Mouse (Mus musculus) brown adipose tissue, adult 24 weeks (tissue): ENCODE measurements around the gene Cd2. TPM values are rescaled to one million over a fixed set of nuclear protein-coding genes. Genes with fewer than 3 reads are reported as not detected.

Experiments used
- H3K27ac ChIP-seq: fragments of 200-500 bp; replicated peaks from 2 replicates; pipeline ENCODE4 v1.5.1; 2012; ENCODE audit warnings: low read depth, mild to moderate bottlenecking, low read length
- H3K4me1 ChIP-seq: fragments of 200-500 bp; 2 replicates; pipeline ENCODE4 v1.6.1; 2012; ENCODE audit warnings: low read length, mixed read lengths; ENCODE audit not compliant: control insufficient read depth, insufficient read depth, insufficient read length
- H3K4me3 ChIP-seq: fragments of 200-500 bp; 2 replicates; pipeline ENCODE4 v1.5.1; 2012; ENCODE audit warnings: low read depth, mild to moderate bottlenecking, low read length, moderate library complexity; ENCODE audit not compliant: insufficient read depth
- polyA plus RNA-seq: library from polyadenylated mRNA; stranded (reverse); fragments of >200 nt; gene quantifications from 2 replicates; pipeline ENCODE4 v1.2.4, GENCODE M21; 2012; ENCODE audit not compliant: missing spikeins, insufficient read depth, insufficient read length

Gene Cd2
- polyA plus RNA-seq, 1 experiment = 2.4 TPM

GRCm38 (mm10) chr3:101299591-101299990, 11.9 kb upstream of the Cd2 start:
- Histone ChIP-seq H3K27ac (no peak overlapping the region), H3K4me1 (no peaks in the 10 kb centered on the region), H3K4me3 (no peak overlapping the region)

DNA sequence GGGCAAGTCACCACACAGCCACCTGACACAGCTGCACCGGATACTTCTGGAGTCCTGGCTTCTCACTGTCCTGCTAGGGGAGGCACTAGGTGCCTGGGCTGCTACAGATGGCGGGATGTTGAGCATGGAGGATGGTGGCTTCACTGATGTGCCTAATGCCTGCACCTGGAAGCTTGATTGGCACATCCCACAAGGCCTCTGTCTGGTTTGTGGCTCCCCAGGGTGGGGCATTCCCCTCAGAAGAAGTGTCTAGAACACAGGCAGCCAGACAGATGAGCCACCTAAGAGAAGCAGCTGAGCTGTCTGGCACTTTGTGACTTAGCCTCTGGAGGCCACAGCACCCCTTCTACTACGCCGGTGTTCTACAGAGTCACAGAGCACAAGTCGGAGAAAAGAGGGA, 9.5 kb upstream of the Cd2 start:
- H3K4me3 ChIP-seq = no peak overlapping the region
- no peak overlapping the region for H3K27ac ChIP-seq
- H3K4me1 ChIP-seq = no peaks in the 10 kb centered on the region

- Histone ChIP-seq H3K27ac (no peak overlapping the region), H3K4me3 (no peak overlapping the region), H3K4me1 (no peaks in the 10 kb centered on the region)
These were observed 8.4 kb upstream of the Cd2 start for GRCm38 (mm10) chr3:101295931-101296820.

DNA sequence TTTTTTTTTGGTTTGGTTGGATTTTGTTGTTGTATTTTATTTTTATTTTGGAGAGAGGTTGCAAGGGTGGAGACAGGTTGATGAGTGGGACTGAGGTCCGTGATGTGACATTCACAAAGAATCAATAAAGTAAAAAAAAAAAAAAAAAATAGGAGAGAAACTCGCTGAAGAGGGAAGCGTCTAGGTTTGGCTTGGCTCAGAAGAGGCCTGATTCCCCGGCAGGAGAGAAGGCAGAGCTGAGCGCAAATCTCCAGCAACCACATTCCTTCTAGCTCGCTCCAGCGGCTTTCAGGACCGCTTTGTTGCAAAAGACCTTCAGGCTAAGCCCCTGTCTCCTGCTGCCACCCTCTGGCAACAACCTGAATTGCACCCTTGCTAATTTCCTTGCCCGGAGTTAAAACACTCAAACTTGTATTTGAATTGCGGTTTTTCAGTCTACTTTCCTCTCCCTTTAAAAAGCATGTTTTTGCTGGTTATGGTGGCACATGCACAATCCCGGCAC, 7.7 kb upstream of the Cd2 start:
- no peak overlapping the region for H3K27ac ChIP-seq
- no peak overlapping the region for H3K4me3 ChIP-seq
- H3K4me1 ChIP-seq = no peaks in the 10 kb centered on the region

DNA sequence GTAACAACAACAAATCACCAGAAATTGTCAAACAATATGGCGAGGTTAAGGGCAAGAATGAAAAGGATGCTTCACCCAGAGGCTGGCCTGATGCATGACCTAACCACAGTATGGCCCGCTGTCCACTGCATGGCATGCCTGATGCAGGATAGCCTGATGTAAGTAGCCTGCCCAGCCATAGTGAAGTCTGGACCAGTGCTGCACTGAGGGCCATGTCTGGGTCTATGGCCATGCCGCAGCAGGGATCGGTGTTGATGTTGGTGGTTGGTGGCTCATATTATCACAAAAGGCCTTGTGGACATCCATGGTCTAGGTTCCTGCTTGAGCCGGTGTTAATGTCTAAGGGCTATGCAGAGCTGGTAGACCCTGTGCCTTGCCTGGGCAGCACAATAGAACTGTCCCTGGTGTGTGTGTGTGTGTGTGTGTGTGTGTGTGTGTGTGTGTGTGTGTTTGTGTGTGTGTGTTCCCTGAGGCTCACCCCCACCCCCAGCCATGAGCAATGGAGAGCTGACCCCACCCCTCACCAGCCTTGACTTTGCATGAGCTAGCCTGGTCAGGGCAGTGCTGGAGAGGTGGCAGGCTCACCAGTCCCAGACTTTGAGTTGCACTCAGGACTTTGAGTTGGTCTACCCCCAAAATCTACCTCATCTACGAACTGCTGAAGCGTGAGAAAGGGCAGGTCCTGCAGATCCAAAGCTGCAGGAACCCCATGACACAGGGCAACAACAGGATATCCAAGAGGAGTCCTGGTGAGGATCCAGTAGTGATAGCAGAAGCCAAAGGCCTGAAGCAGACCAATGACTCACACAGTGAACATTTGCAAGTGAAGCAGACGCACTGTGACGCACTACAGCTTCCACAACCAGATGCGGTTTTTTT, 7.0 kb upstream of the Cd2 start:
- H3K4me3 ChIP-seq = no peak overlapping the region
- no peak overlapping the region for H3K27ac ChIP-seq
- no peaks in the 10 kb centered on the region for H3K4me1 ChIP-seq

DNA sequence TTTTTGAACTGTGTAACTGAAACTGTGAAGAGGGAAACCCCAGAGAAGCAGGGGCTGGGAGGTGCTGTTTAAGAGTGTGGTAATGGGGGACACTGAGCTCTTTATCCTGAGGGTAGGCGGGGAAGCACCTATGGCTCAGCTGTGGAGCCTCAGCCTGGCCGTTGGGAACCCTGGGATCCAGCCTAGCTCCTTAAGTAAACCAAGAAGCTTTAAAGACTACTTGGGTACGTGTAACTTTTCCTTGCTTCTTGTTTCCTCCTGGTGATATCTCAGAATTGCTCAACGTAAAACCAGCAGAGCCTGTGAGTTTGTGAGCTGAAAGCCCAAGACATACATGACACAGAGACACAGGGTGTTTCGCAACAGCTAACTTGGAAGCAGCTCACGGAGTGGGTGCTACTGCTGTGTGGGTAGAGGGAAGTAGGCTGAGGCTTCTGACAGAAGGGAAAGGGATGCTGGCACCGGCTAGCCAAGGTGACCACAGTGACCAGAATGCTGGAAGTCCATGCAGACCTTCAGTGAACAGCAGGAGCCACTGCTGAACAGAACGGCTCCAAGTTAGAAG, 5.9 kb upstream of the Cd2 start:
- H3K4me3 ChIP-seq = no peak overlapping the region
- H3K4me1 ChIP-seq = no peaks in the 10 kb centered on the region
- H3K27ac ChIP-seq = no peak overlapping the region

DNA sequence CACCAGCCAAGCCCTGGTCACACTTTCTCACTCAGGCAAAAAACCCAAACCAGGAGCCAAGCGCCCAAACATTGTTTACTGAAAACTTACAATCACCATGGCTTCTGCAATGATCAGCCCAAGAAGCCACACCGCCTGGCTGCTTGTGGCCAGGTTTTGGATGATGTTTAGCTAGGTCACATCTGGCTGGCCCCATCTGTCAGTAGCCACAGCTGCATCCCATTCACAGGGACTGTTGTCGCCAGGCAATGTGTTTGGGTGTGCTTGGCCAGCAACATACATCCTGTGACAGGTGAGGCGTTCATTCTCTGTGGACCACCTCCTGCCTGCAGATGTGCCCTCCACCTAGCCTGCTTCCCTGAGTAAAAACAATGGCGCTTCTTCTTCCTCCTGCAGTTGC, 4.9 kb upstream of the Cd2 start:
- Histone ChIP-seq H3K4me3 (no peak overlapping the region), H3K4me1 (no peaks in the 10 kb centered on the region), H3K27ac (no peak overlapping the region)

DNA sequence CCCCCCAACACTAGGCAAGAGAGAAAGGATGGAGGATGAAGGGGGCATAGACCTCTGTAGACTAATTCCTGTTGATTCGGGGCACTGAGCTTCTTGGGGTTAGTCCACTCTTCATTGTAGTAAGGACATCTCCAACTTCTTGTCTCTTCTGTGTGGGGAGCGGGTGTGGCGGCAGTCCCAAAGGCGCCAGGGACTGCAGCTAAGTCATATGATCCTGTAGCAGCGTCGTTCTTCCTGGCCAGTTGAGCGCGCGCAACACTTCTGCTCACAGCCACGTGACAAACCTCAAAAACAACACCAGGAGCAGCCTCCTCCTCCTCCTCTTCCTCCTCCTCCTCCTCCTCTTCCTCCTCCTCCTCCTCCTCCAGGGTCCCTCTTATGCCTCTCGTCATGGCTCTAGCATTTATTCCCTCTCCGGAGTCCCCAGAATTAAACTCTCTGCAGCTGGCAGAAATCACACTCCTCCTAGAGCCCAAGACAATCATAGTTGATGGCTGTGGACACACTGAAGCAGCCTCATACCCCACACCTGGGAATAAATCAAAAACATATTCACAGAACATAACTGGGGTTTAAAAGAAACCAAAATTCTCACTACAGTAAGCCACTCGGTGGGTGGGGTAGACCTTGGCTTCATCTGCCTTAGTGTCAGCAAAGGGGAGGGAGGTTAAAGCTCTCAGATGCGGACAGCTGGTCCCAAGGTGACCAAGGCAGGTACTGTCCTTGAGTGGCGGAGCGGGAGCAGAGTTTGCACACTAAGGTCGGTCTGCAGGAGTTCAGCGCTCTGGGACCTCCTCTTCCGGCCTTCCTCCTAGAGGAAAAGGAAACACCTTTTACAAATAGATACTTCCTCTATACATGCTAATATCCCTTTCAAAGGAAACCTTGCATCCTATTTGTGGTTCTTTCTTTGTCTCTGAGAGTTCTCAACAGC, 3.1 kb upstream of the Cd2 start:
- Histone ChIP-seq H3K27ac (no peak overlapping the region), H3K4me1 (no peaks in the 10 kb centered on the region), H3K4me3 (no peak overlapping the region)

DNA sequence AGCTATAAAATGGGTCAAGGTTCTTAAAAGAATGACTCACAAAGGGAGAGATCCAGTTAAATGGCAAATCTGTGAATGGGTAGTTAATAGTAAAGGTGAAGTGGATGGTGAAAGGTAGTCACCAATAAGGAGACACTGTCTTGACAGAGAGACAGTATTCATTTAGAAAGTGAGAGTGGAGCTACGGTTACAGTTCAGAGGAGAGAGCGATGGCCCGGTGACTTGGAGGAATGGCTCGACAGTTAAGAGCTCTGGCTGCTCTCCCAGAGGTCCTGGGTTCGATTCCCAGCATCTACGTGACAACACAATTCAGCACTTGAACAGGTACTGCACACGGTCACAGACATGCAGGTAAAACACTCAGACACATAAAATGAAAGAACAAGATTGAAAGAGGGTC, 2.3 kb upstream of the Cd2 start:
- no peak overlapping the region for H3K4me3 ChIP-seq
- H3K4me1 ChIP-seq = no peaks in the 10 kb centered on the region
- no peak overlapping the region for H3K27ac ChIP-seq

DNA sequence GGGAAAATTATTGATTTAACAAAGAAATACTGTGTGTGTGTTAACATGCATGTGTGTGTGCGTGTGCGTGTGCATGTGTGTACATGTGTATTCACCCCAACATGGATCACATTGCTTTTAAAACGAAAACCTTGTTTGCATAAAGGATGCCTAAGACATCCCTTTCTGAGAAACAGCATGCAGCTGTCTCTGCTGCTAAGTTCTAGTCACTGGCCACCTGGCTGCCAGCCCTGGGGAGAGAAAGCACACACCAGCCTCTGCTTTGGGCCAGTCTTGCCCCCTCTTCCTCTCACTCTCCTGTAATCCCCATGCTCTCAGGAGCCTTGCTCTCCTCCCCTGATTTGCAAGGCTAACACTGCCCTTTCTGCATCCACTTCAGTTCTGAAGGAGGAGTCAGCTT, 1.7 kb upstream of the Cd2 start:
- Histone ChIP-seq H3K4me1 (no peaks in the 10 kb centered on the region), H3K27ac (no peak overlapping the region), H3K4me3 (no peak overlapping the region)

DNA sequence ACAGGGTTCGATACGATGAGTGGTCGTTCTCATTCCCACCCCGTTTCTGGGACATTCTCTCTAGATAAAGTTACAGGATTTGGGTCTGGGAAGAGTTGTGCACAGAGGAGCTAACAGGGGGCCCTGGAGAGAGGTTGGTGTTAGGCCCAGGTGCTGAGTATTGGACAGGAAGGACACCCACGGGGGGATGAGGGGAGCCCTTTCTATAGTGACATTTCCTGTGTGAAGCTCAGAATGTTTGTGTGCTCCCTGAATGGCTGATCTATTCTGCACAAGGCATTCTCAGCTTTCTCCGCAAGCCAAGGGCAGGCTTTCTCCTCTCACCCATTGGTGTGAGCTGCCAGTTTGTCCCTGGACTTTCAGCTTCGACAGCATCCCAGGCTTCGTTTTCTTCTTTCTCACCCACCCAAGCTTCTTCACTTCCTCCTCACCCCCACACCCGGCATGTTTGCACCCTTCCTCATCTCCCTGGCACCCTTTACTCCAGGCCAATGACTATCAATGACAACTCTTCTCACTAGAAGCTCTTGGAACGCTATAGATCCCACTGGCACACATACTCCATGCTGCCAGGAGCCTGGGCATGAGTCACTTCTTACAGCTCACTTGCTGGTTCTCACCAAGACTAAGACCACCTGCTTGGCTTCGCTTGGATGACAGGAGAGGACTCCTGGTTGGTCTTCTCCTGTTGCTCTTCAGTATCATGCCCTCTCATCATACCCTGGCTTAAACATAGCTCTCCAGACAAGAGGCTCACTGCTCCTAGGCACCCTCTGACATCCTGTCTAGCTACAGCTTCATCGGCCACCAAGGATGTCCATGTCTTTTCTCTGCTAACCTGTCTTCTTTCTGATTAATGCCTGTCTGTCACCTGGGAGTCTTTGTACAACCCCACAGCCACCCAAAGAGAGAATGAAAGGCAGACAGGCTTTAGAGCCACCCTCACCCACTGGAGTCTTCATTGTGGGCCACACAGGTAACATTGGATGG, 1.1 kb downstream of the Cd2 start:
- no peaks in the 10 kb centered on the region for H3K4me1 ChIP-seq
- no peak overlapping the region for H3K4me3 ChIP-seq
- H3K27ac ChIP-seq = no peak overlapping the region

GRCm38 (mm10) chr3:101285851-101286250, 1.9 kb downstream of the Cd2 start:
- H3K4me3 ChIP-seq = no peak overlapping the region
- no peak overlapping the region for H3K27ac ChIP-seq
- H3K4me1 ChIP-seq = peaks cover 3% of the 10 kb centered on the region; the same call in 1 of the 2 replicates

GRCm38 (mm10) chr3:101285021-101285615, 2.6 kb downstream of the Cd2 start:
- H3K27ac ChIP-seq = no peak overlapping the region
- H3K4me1 ChIP-seq = peaks cover 8% of the 10 kb centered on the region
- H3K4me3 ChIP-seq = no peak overlapping the region
